Mouse (Mus musculus): ENCODE results near the gene Tprkb.

DNA sequence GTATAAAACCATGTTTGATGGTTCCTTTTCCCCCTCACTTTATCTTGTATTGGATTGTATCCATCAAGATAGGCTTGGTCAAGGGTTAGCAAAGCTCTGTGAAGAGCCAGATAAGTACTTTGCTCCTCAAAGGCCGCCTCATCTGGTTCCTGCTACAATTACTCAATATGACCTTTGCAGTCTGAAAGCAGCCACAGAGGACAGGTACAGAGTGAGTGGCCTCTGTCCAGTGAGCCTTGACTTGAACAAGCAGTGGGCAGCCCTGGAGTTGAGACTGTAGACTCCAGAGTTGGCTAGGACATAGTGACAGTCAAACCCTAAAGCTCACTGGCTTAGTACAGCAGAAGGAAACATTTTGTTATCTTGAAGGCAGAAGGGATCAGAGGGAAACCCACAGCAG lies 17.6 kb downstream of the Tprkb start:
- no peak for TF ChIP-seq CTCF (IDR thresholded peaks at IDR 0.05; ENCODE audit: low read depth, low read length)
- no peak for TF ChIP-seq POLR2A (IDR thresholded peaks at IDR 0.05; ENCODE audit: borderline replicate concordance, low read depth, low read length)
